Mouse (Mus musculus) G1E (cell line): ENCODE measurements around the gene Acot5.

ENCODE experiments used
- GATA1 ChIP-seq: IDR thresholded peaks from 2 replicates; pipeline ENCODE4 v1.6.1; 2012; ENCODE audit warnings: borderline replicate concordance, low read length, inconsistent platforms, mixed read lengths
- TAL1 ChIP-seq: conservative IDR thresholded peaks from 2 replicates; pipeline ENCODE4 v1.6.1; 2012; ENCODE audit warnings: low read depth, low read length, inconsistent platforms, mixed read lengths

GRCm38 (mm10) chr12:84068296-84068695, 829 bp upstream of the Acot5 start:
- TF ChIP-seq TAL1 (no peak), GATA1 (no peak)
